Mouse (Mus musculus) forebrain, embryonic 13.5 days (tissue): ENCODE measurements around the gene Ilvbl. TPM values are rescaled to one million over a fixed set of nuclear protein-coding genes. Genes with fewer than 3 reads are reported as not detected.

Source experiments
- ATAC-seq: fragments of 200-750 bp; cut with Nextera tagmentation; 2 replicates; pipeline ENCODE4 v1.8.0; 2017
- H3K27ac ChIP-seq: fragments of 300-500 bp; sonication (generic); 2 replicates; pipeline ENCODE4 v1.5.1; 2015; ENCODE audit warnings: inconsistent platforms, mild to moderate bottlenecking, moderate library complexity
- H3K27me3 ChIP-seq: fragments of 300-500 bp; sonication (generic); 2 replicates; pipeline ENCODE4 v1.6.1; 2015; ENCODE audit warnings: mild to moderate bottlenecking, inconsistent platforms
- H3K36me3 ChIP-seq: fragments of 300-500 bp; sonication (generic); 2 replicates; pipeline ENCODE4 v1.6.1; 2015; ENCODE audit warnings: mild to moderate bottlenecking, inconsistent platforms; ENCODE audit not compliant: poor library complexity, severe bottlenecking
- H3K4me1 ChIP-seq: fragments of 300-500 bp; sonication (generic); 2 replicates; pipeline ENCODE4 v1.6.1; 2015; ENCODE audit warnings: inconsistent platforms
- H3K4me2 ChIP-seq: fragments of 300-500 bp; sonication (generic); 2 replicates; pipeline ENCODE4 v1.6.1; 2015; ENCODE audit warnings: inconsistent platforms, mild to moderate bottlenecking, moderate library complexity
- H3K4me3 ChIP-seq: fragments of 300-500 bp; sonication (generic); 2 replicates; pipeline ENCODE4 v1.5.1; 2015; ENCODE audit warnings: mild to moderate bottlenecking, inconsistent platforms
- H3K9ac ChIP-seq: fragments of 300-500 bp; sonication (generic); 2 replicates; pipeline ENCODE4 v1.6.1; 2015; ENCODE audit warnings: mild to moderate bottlenecking, inconsistent platforms
- H3K9me3 ChIP-seq: fragments of 300-500 bp; sonication (generic); replicated peaks from 2 replicates; pipeline ENCODE4 v1.6.1; 2016; ENCODE audit warnings: inconsistent platforms
- WGBS: fragments of 180-500 bp; shearing (Covaris S2); methylation state at CpG from one replicate; pipeline ENCODE4 v1.1.7; 2015; 5-methylcytosine and 5-hydroxymethylcytosine counted together
- polyA plus RNA-seq: library from polyadenylated mRNA; unstranded; fragments of >200 nt; fragmentation: Nextera tagmentation; extraction: Ambion mirVana; gene quantifications from 2 replicates; pipeline ENCODE4 v1.2.1, GENCODE M21; 2015

The Ilvbl gene
- polyA plus RNA-seq, 1 experiment from 2014 or later: 31.5 TPM

GRCm38 (mm10) chr10:78576435-78577184 lies 2.5 kb downstream of the Ilvbl start:
- no peak overlapping the region for H3K4me3 ChIP-seq
- 95% methylated on average over 16 of the region's 16 CpGs for WGBS
- ATAC-seq: no peak

GRCm38 (mm10) chr10:78578204-78578603 lies 4.1 kb downstream of the Ilvbl start:
- Histone ChIP-seq H3K9ac (no peak overlapping the region), H3K4me3 (no peak overlapping the region), H3K27ac (no peak overlapping the region), H3K4me1 (peaks cover 12% of the 10 kb centered on the region; the same call in 1 of the 2 replicates), H3K36me3 (peaks cover 41% of the 10 kb centered on the region), H3K4me2 (no peak overlapping the region), H3K27me3 (no peaks in the 10 kb centered on the region), H3K9me3 (no peaks in the 10 kb centered on the region)
- ATAC-seq: no peak
- 71% methylated on average over 3 of the region's 3 CpGs for whole genome bisulfite sequencing

More at GRCm38 (mm10) chr10:78576435-78577184, 2.5 kb downstream of the Ilvbl start:
- Histone ChIP-seq H3K36me3 (peaks cover 34% of the 10 kb centered on the region), H3K27ac (no peak overlapping the region), H3K4me2 (no peak overlapping the region), H3K9ac (no peak overlapping the region), H3K27me3 (no peaks in the 10 kb centered on the region), H3K9me3 (no peaks in the 10 kb centered on the region), H3K4me1 (peaks cover 12% of the 10 kb centered on the region; the same call in 1 of the 2 replicates)

GRCm38 (mm10) chr10:78581121-78581520 lies 7.0 kb downstream of the Ilvbl start:
- H3K27ac ChIP-seq: no peak overlapping the region
- WGBS: 93% methylated on average over 7 of the region's 7 CpGs

GRCm38 (mm10) chr10:78583347-78583746 lies 9.2 kb downstream of the Ilvbl start:
- Histone ChIP-seq H3K4me3 (no peak overlapping the region), H3K9me3 (no peaks in the 10 kb centered on the region), H3K27ac (no peak overlapping the region), H3K9ac (no peak overlapping the region), H3K36me3 (peaks cover 79% of the 10 kb centered on the region), H3K27me3 (no peaks in the 10 kb centered on the region), H3K4me2 (no peak overlapping the region), H3K4me1 (no peaks in the 10 kb centered on the region)
- no peak for ATAC-seq
- WGBS: 74% methylated on average over 9 of the region's 9 CpGs

More at GRCm38 (mm10) chr10:78581121-78581520, 7.0 kb downstream of the Ilvbl start:
- Histone ChIP-seq H3K9ac (no peak overlapping the region), H3K4me3 (no peak overlapping the region), H3K9me3 (no peaks in the 10 kb centered on the region), H3K36me3 (peaks cover 70% of the 10 kb centered on the region), H3K4me1 (peaks cover under 1% of the 10 kb centered on the region; the same call in 1 of the 2 replicates), H3K27me3 (no peaks in the 10 kb centered on the region), H3K4me2 (no peak overlapping the region)
- no peak for ATAC-seq

- no peaks in the 10 kb centered on the region for H3K4me1 ChIP-seq
- no peak for ATAC-seq
- no peak overlapping the region for H3K9ac ChIP-seq
- no peaks in the 10 kb centered on the region for H3K9me3 ChIP-seq
- H3K27me3 ChIP-seq: no peaks in the 10 kb centered on the region
- H3K4me3 ChIP-seq: no peak overlapping the region
- 81% methylated on average over 3 of the region's 3 CpGs for WGBS
- no peak overlapping the region for H3K27ac ChIP-seq
- H3K4me2 ChIP-seq: no peak overlapping the region
- H3K36me3 ChIP-seq: peaks cover 80% of the 10 kb centered on the region
Observed at GRCm38 (mm10) chr10:78583939-78584338, 9.8 kb downstream of the Ilvbl start.

- no peaks in the 10 kb centered on the region for H3K27me3 ChIP-seq
- H3K36me3 ChIP-seq: peaks cover 77% of the 10 kb centered on the region
- no peaks in the 10 kb centered on the region for H3K9me3 ChIP-seq
- no peak overlapping the region for H3K9ac ChIP-seq
- no peak overlapping the region for H3K27ac ChIP-seq
- ATAC-seq: no peak
- no peaks in the 10 kb centered on the region for H3K4me1 ChIP-seq
- no peak overlapping the region for H3K4me3 ChIP-seq
- no peak overlapping the region for H3K4me2 ChIP-seq
- WGBS: 58% methylated on average over 1 of the region's 1 CpGs
Observed at GRCm38 (mm10) chr10:78584996-78585395, 10.8 kb downstream of the Ilvbl start.

GRCm38 (mm10) chr10:78585606-78586005 lies 11.5 kb downstream of the Ilvbl start:
- Histone ChIP-seq H3K4me3 (no peak overlapping the region), H3K36me3 (peaks cover 72% of the 10 kb centered on the region), H3K27me3 (no peaks in the 10 kb centered on the region), H3K9me3 (no peaks in the 10 kb centered on the region), H3K4me1 (no peaks in the 10 kb centered on the region), H3K9ac (no peak overlapping the region), H3K27ac (no peak overlapping the region), H3K4me2 (no peak overlapping the region)
- no peak for ATAC-seq
- WGBS: 91% methylated on average over 22 of the region's 22 CpGs

- H3K27me3 ChIP-seq: no peaks in the 10 kb centered on the region
- H3K9me3 ChIP-seq: no peaks in the 10 kb centered on the region
- no peak overlapping the region for H3K4me3 ChIP-seq
- H3K9ac ChIP-seq: no peak overlapping the region
- peaks cover 70% of the 10 kb centered on the region for H3K36me3 ChIP-seq
- peaks cover 2% of the 10 kb centered on the region for H3K4me1 ChIP-seq
- WGBS: 98% methylated on average over 13 of the region's 13 CpGs
- no peak for ATAC-seq
- H3K4me2 ChIP-seq: no peak overlapping the region
- H3K27ac ChIP-seq: no peak overlapping the region
Observed at GRCm38 (mm10) chr10:78586026-78586425, 11.9 kb downstream of the Ilvbl start.

- Histone ChIP-seq H3K27ac (no peak overlapping the region), H3K27me3 (no peaks in the 10 kb centered on the region), H3K4me2 (no peak overlapping the region), H3K9ac (no peak overlapping the region), H3K4me1 (peaks cover 12% of the 10 kb centered on the region), H3K4me3 (no peak overlapping the region), H3K36me3 (peaks cover 47% of the 10 kb centered on the region), H3K9me3 (no peaks in the 10 kb centered on the region)
- no peak for ATAC-seq
- 96% methylated on average over 18 of the region's 18 CpGs for WGBS
Observed at GRCm38 (mm10) chr10:78589291-78589690, 15.1 kb downstream of the Ilvbl start.

- Histone ChIP-seq H3K9ac (no peak overlapping the region), H3K36me3 (peaks cover 41% of the 10 kb centered on the region), H3K27ac (no peak overlapping the region), H3K9me3 (no peaks in the 10 kb centered on the region), H3K4me3 (no peak overlapping the region; the same call in 1 of the 2 replicates), H3K4me1 (peaks cover 12% of the 10 kb centered on the region), H3K4me2 (no peak overlapping the region), H3K27me3 (no peaks in the 10 kb centered on the region)
- no peak for ATAC-seq
- WGBS: 93% methylated on average over 8 of the region's 8 CpGs
Observed at GRCm38 (mm10) chr10:78589901-78590300, 15.8 kb downstream of the Ilvbl start.

- H3K36me3 ChIP-seq: peaks cover 32% of the 10 kb centered on the region
- H3K4me2 ChIP-seq: peak overlapping the region; percentile 79
- no peak overlapping the region for H3K27ac ChIP-seq
- no peak for ATAC-seq
- peak overlapping the region; percentile 54 for H3K4me3 ChIP-seq
- peaks cover 12% of the 10 kb centered on the region for H3K4me1 ChIP-seq
- no peaks in the 10 kb centered on the region for H3K9me3 ChIP-seq
- no peaks in the 10 kb centered on the region for H3K27me3 ChIP-seq
- 43% methylated on average over 9 of the region's 9 CpGs for WGBS
- peak overlapping the region; percentile 73; the same call in 1 of the 2 replicates for H3K9ac ChIP-seq
Observed at GRCm38 (mm10) chr10:78590744-78591143, 16.6 kb downstream of the Ilvbl start.

- no peaks in the 10 kb centered on the region for H3K9me3 ChIP-seq
- 4% methylated on average over 46 of the region's 54 CpGs for WGBS
- peak within 1 kb of the TSS; percentile 54 for H3K4me3 ChIP-seq
- H3K9ac ChIP-seq: peak within 1 kb of the TSS; percentile 73
- H3K4me1 ChIP-seq: peaks cover 12% of the 10 kb centered on the region
- no peak within 1 kb of the TSS for H3K27ac ChIP-seq
- peaks cover 23% of the 10 kb centered on the region for H3K36me3 ChIP-seq
- ATAC-seq: peak; percentile 75
- H3K27me3 ChIP-seq: no peaks in the 10 kb centered on the region
- peak within 1 kb of the TSS; percentile 79 for H3K4me2 ChIP-seq
Observed at GRCm38 (mm10) chr10:78591406-78592328, 17.5 kb downstream of the Ilvbl start, which contains the start of gene Syde1. Syde1 (minus strand) TSS chr10:78591964.
